Mouse (Mus musculus) brain, adult 2 months (tissue): ENCODE measurements around the gene Map2k6.

ENCODE experiments used
- DNase-seq: peaks from one replicate; pipeline ENCODE4 v3.0.0; 2011; ENCODE audit warnings: low read depth, low spot score

Gene Map2k6

DNA sequence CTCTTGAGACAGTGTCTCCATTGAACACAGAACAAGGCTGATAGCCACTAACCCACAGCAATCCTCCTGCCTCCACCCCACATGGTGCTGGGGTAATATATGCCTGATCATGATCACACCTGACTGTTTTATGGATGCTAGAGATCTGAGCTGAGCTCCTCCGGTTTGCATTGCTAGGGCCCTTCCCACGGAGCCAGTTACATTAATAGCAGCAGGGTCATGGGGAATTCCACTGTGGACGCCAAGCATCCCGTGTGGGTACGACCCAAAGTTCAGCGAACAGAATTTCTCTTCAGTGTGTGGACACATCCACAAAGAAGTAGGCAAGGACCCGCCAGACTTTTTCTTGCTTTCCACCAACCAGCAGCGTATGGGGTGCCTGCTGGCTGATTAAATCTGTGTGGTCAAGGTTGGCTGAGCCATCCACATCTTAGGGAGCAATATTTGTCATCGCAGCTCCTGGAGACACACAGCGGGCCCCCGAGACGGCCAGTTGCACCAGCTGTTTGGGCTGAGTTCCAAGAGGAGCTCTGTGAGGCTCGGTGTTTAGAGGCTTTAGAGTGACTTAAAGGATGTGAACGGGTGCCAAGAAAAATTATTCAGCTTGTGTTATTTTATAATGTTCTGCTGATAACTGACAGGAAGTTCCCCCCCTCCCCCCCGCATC is 51.3 kb downstream of the Map2k6 start:
- DNase-seq, result peak; percentile 37

DNA sequence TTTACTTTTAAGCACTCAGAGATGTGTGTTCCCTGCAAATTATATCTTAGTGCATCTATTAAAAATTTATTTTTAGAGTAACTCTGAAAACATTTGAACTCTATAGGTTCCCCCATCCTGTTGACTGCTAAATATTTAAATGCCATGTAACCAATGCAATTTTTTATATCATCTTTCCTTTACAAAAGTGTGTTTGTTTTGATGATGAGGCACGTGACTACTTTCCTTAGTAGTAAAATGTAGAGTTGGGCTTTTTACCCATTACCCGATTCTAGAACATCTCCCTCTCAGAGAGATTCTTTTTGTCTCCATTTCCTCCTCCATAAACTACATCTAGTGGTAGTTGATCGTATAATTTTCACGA is 51.8 kb downstream of the Map2k6 start:
- no peak for DNase-seq

DNA sequence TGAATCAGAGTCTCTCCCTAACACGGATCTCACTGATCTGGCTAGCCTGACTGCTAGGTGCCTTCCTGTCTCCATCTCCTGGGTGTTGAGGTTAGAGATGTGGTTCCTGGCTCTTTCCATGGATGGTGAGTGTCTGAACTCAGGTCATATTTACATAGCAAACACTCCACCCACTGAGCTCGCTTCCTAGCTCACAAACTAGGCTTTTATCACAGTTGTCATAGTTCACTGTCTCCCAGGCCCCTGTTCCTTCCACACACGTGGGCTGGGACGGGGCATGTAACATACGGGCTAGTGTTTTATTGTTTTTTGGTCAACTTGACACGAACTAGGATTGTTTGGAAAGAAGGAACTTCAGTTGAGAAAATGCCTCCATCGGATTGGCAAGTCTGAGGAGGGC is 52.7 kb downstream of the Map2k6 start:
- no peak for DNase-seq

DNA sequence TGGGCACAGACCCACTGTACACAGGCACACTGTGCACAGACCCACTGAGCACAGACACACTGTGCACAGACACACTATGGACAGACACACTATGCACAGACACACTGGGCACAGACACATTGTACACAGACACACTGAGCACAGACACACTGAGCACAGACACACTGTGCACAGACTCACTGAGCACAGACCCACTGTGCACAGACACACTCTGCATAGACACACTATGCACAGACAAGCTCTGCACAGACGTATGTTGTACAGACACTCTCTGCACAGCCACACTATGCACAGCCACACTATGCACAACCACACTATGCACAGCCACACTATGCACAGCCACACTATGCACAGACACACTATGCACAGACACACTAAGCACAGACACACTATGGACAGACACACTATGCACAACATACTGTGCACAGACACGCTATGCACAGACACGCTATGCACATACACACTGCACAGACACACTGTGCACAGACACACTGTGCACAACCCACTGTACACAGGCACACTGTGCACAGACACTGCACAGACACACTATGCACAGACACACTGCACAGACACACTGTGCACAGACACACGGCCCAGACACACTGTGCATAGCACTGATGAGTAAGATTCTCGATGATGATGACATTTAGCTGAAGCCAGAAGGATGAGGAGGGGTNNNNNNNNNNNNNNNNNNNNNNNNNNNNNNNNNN is 54.7 kb downstream of the Map2k6 start:
- DNase-seq, result no peak

GRCm38 (mm10) chr11:110457441-110457912 is 58.6 kb downstream of the Map2k6 start:
- DNase-seq, result no peak

DNA sequence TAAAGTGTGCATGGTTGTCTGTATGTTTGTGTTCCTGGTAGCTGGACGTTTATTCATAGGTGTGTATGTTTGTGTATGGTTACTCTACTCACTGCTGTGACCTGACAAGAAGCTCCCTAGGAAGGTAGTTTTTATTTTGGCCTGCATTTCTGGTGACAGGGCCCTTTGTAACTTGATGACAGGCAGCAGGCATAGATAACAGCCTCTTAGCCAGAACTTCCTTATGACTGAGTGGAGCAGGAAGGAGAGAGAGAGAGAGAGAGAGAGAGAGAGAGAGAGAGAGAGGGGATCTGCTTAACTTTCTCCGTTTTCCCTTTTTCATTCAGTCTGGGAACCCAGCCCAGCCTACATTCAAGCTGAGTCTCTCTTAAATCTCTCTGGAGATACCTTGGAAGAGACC is 61.6 kb downstream of the Map2k6 start:
- no peak for DNase-seq

DNA sequence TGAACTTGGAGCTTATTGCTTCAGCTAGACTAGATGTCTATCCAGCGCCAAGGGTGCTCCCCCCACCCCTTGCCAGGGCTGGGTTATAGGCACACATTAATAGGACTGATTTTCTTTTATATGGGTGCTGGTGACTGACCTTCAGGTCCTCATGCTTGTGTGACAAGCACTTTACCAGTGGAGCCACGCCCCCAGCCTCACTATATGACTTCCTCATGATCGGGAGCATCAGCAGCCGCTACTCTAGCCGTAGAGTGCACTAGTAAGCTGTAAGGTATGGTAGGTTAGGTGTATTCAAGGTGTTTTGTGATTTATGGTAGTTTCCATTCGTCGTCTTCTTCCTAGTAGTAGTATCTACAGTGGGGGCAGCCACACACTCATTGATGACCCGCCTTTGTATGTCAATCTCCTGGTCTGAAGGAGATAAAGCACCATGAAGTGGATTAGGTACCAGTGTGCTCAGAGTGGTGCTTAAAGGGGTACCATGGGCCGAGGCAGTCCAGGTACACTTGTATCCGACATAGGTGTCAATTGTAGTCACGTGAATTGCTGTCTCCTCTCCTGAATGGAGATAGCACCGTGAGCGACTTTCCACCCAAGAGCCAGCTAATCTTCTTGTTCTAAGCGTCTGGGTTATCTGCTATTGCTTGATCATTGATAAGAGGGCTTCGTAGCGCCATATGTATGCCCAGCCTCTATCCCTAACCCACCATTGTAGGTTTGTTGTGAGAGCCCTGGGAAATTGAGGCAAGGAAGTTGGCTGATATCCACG is 62.8 kb downstream of the Map2k6 start:
- no peak for DNase-seq

DNA sequence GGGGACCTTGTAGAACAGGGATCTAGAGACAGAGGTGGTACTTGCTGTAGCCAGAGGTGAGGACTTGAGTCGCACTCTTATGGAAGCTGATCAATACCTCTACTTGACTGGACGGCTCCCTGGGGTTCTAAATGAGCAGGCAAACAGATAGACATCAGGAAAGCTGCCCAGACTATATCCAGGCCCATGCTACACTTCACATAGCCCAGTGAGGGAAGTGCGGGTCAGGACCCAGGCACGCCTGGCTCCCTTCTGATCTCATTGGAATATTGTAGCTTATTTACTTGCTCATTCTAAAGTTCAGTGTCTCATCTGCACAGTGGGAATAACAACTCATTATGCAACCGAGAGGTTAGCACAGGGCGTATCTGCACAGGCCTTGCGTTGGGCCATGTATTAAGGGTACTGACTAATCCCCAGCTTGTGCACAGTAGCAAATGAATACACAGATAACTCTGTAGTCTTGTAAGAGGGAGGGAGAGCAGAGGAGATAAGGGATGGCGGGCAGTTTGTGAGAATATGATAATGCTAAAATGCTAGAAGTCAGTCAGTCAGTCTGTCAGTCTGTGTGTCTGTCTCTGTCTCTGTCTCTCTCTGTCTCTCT is 64.2 kb downstream of the Map2k6 start:
- no peak for DNase-seq

DNA sequence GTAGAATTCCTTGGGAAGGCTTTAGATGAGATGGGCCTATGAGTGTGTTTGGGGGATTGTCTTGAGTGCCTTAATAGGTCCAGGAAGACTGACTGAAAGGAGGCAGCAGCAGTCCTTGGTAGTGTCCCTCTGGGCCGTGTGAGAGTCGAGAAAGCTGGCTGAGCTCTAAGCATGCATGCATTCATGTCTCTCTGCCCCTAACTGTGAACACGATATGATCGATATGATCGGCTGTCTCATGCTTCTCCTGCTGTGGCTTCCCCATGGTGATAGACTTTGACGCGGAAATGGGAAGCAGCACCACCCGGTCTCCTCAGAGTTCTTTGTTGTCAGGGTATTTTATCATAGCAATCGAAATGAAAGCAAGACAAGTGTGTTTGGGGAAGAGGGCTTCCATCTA is 64.9 kb downstream of the Map2k6 start:
- no peak for DNase-seq

GRCm38 (mm10) chr11:110469054-110469453 is 70.1 kb downstream of the Map2k6 start:
- DNase-seq, result no peak

DNA sequence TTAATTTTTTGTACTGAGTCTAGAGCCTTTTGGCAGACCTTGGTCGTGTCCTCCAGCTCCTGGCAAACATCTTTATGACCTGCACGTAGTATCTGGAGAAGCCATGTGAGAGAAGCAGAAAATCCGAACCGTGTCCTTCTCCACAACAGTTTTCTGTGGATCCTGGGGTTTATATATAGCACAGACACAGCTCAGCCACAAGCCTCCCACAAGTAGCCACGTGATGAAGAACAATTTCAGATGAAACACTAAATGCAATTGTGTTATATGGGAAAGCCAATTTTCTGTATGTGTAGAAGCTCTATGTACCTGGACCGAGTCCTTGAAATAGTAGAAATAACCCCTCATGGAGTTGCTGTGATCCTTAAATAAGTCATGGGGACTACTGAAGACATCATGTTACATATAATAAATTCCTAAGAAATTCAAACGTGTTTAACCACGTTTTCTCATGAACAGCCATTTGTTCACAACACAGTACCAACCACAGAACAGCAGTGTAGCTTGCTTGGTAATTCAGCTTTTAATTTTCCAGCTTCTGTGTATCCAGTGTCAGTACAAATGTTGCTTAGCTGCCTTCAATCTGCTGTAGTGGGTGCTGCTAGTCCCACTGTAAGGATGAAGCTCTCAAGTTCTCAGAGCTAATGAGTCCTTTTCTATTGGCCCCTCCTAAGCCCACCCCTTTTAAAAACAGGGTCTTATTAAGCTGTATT is 71.8 kb downstream of the Map2k6 start:
- DNase-seq, result peak; percentile 70

GRCm38 (mm10) chr11:110471362-110471761 is 72.4 kb downstream of the Map2k6 start:
- no peak for DNase-seq

DNA sequence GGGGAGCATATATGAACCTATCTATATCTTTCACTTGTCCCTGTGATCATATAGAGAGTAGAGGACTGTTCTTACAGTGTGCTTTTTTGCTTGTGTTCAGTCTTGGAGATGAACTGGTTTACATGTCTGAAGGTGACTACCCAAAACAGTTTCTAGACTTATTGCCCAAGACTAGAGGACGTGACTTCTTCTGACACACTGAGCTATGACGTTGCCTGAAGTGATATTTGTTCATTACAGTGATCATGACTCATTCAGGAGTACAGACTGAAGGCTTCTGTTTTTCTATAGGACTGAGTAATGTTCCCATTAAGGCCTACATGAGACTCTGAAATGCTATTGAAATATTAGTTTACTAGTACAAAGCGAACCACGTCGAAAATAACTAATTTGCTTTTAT is 73.2 kb downstream of the Map2k6 start:
- no peak for DNase-seq

- no peak for DNase-seq
These were observed 74.6 kb downstream of the Map2k6 start for GRCm38 (mm10) chr11:110473495-110473894.

- DNase-seq, result no peak
These were observed 77.6 kb downstream of the Map2k6 start for GRCm38 (mm10) chr11:110476361-110477151.

DNA sequence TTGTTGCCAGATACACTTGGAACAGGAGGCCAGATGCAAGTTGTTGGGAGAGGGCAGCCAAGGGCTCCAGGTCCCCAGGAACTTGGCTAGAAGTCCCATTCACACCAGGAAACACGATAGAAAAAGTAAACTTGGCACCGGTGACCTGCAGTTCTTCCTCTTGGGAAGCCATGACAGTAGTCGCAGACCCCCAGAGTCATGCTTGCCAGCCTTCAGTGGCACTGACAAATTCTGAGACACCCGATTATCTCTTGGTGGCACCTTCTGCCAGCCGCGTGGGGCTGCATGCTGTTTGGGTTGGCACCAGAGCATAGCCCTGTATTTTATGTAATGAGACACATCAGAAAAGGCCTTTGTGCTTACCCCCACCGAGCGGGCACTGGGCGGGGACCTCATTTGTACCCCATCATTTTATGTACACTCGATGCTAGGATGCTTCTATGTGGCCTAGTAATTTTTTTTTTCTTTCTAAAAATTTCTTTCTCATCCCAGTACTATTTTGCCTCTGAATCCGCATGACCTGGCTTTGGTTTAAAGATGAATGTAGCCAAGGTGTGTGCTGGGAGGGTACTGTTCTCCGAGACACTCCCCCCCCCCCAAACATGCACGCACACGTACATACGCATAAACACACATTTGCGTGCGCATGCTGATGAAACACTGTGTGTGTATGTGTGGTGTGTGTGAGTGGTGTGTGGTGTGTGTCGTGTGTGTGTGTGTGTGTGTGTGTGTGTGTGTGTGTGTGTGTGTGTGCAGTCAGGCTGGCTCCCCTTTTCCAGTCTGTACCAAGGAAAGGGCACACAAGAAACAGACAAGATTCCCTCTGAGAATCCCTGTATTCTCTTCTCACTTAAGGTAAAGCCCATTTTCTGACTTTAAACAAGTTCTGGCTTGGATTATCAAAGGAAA is 79.3 kb downstream of the Map2k6 start:
- peak; percentile 53 for DNase-seq

GRCm38 (mm10) chr11:110478978-110479384 is 80.1 kb downstream of the Map2k6 start:
- peak; percentile 86 for DNase-seq

DNA sequence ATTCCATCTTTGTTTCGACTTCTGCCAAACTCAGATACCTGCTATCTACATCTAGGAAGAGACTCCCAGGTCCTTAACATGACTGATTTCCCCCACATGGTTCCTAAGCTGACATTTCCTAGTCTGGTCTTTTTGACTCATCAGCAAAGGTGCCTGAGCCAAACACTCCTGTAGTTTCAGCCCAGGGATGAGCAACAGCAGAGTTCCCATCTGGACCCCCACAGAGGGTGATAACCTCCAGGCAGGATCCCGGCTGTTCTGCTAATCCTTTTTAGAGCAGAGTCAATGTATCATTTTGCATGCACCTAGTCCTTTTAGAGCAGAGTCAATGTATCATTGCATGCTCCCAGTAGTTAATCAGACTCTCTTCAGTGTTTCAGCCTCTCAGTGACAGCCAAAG is 82.5 kb downstream of the Map2k6 start:
- peak; percentile 44 for DNase-seq

GRCm38 (mm10) chr11:110482176-110482575 is 83.3 kb downstream of the Map2k6 start:
- no peak for DNase-seq

- no peak for DNase-seq
These were observed 83.7 kb downstream of the Map2k6 start for GRCm38 (mm10) chr11:110482649-110483048.
